Mouse (Mus musculus) layer of hippocampus, adult 18-20 months (tissue): Measurements from ENCODE around the gene Ccin. TPM values are rescaled to one million over a fixed set of nuclear protein-coding genes. Genes with fewer than 3 reads are reported as not detected.

Experiments
- DNase-seq, 2 experiments: peaks; one replicate each; pipeline ENCODE4 v3.0.0; 2022; ENCODE audit warnings: low spot score in 2 of 2
- total RNA-seq, 2 experiments: library from RNA; stranded (reverse); gene quantifications; 2 replicates each; pipeline ENCODE4 v1.2.3; 2021

Gene Ccin
- total RNA-seq, 2 experiments from 2014 or later: not detected

GRCm38 (mm10) chr4:43974914-43975616, 8.2 kb upstream of the Ccin start:
- no peak for DNase-seq

- no peak for DNase-seq
These were observed 7.0 kb upstream of the Ccin start for GRCm38 (mm10) chr4:43976223-43976740.

- DNase-seq: no peak
These were observed 4.5 kb upstream of the Ccin start for GRCm38 (mm10) chr4:43978521-43979443.

GRCm38 (mm10) chr4:43979746-43980145, 3.5 kb upstream of the Ccin start:
- DNase-seq: peak; percentile 85 to 93

GRCm38 (mm10) chr4:43980236-43980635, 3.0 kb upstream of the Ccin start:
- DNase-seq: no peak

GRCm38 (mm10) chr4:43980846-43981245, 2.4 kb upstream of the Ccin start:
- no peak for DNase-seq

GRCm38 (mm10) chr4:43981251-43981650, 2.0 kb upstream of the Ccin start:
- DNase-seq: no peak

- DNase-seq: peak; percentile 83 to 96
These were observed 1.1 kb upstream of the Ccin start for GRCm38 (mm10) chr4:43982053-43982732.

GRCm38 (mm10) chr4:43983756-43984155, 473 bp downstream of the Ccin start:
- no peak for DNase-seq

- DNase-seq: no peak
These were observed 1.0 kb downstream of the Ccin start for GRCm38 (mm10) chr4:43984326-43984725.

- DNase-seq: no peak
These were observed 5.7 kb downstream of the Ccin start for GRCm38 (mm10) chr4:43988976-43989375.

- no peak for DNase-seq
These were observed 9.8 kb downstream of the Ccin start for GRCm38 (mm10) chr4:43993072-43993471.

GRCm38 (mm10) chr4:43994342-43994741, 11.1 kb downstream of the Ccin start:
- DNase-seq: no peak

- DNase-seq: no peak
These were observed 20.3 kb downstream of the Ccin start for GRCm38 (mm10) chr4:44003622-44004021.

GRCm38 (mm10) chr4:44004126-44004525, 20.8 kb downstream of the Ccin start, which contains the start of gene Clta:
TSS of gene Clta (plus strand) at chr4:44004452.
- no peak for DNase-seq

- DNase-seq: no peak
These were observed 21.5 kb downstream of the Ccin start for GRCm38 (mm10) chr4:44004623-44005409.

GRCm38 (mm10) chr4:44010176-44010575, 26.9 kb downstream of the Ccin start:
- peak in 1 of 2 experiments; percentile 2 for DNase-seq

GRCm38 (mm10) chr4:44010893-44011292, 27.6 kb downstream of the Ccin start:
- DNase-seq: no peak

- DNase-seq: no peak
These were observed 28.5 kb downstream of the Ccin start for GRCm38 (mm10) chr4:44011799-44012198.
